ENCODE assay signal across 17 mouse cellular contexts in the genomic region with DNA sequence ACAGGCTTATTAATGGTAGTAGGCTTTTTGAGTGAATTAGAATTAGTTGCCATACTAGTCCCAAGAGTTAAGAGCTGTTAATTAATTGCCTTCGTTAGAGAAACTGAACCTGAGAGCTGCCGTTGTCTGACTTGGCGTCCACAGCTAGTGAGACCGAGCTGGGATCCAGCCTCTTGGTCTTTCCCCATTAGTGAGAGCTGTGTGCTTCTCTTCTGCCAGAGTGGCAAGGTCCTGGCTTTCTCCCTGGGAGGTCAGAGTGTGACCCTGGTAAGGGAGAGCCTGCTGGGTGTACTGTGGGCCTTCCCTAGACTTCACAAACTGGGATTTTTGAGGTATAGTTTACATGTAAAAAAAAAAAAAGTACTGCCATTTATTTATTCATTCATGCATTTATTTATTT. TPM values are rescaled to one million over a fixed set of nuclear protein-coding genes. Genes with fewer than 3 reads are reported as not detected.
A peak's percentile ranks its signal among the peaks of the same experiment; 100 is the strongest.
DNase-seq lines count a peak whose midpoint lies in the region; ATAC-seq and TF ChIP-seq lines count a peak whose summit lies in the region.
"Had no signal": no experiment of that assay in that cellular context is flagged by ENCODE, and none has a peak within 500 bp of the region (broad histone marks: within the 10 kb centered on the region; RNA-seq: fewer than 3 reads in every experiment).

No protein-coding gene starts in this region.

- peaks cover 43% of the 10 kb centered on the region for H3K4me1 ChIP-seq in embryonic facial prominence, embryonic 13.5 days
- H3K4me1 ChIP-seq in embryonic facial prominence, embryonic 10.5 days, result peaks cover 41% of the 10 kb centered on the region
- peaks cover 81% of the 10 kb centered on the region for H3K4me1 ChIP-seq in kidney, embryonic 15.5 days
- H3K4me1 ChIP-seq in lung, postnatal 0 days (ENCODE audit: insufficient read depth, low read depth, low read length), result peaks cover 9% of the 10 kb centered on the region; the same call in 1 of the 2 replicates
- peaks cover 43% of the 10 kb centered on the region for H3K4me1 ChIP-seq in liver, embryonic 15.5 days (replicated peaks)

- no peaks in the 10 kb centered on the region for H3K9me3 ChIP-seq in embryonic facial prominence, embryonic 13.5 days
- no peaks in the 10 kb centered on the region for H3K9me3 ChIP-seq in embryonic facial prominence, embryonic 10.5 days
- H3K9me3 ChIP-seq in kidney, embryonic 15.5 days (replicated peaks), result no peaks in the 10 kb centered on the region
- H3K9me3 ChIP-seq in lung, postnatal 0 days (ENCODE audit: low read length), result no peaks in the 10 kb centered on the region
- H3K9me3 ChIP-seq in liver, embryonic 15.5 days (replicated peaks), result no peaks in the 10 kb centered on the region
- H3K9me3 ChIP-seq: hindbrain, embryonic 13.5 days; midbrain, embryonic 12.5 days had no signal

- H3K4me3 ChIP-seq in embryonic facial prominence, embryonic 13.5 days, result no peak overlapping the region
- H3K4me3 ChIP-seq in embryonic facial prominence, embryonic 10.5 days, result no peak overlapping the region
- H3K4me3 ChIP-seq in kidney, embryonic 15.5 days (replicated peaks), result no peak overlapping the region
- H3K4me3 ChIP-seq in lung, postnatal 0 days (ENCODE audit: low read depth, low read length), result no peak overlapping the region
- H3K4me3 ChIP-seq in liver, embryonic 15.5 days (replicated peaks), result no peak overlapping the region
- H3K4me3 ChIP-seq: hindbrain, embryonic 13.5 days; midbrain, embryonic 12.5 days; myocyte had no signal

- no peak for TF ChIP-seq EP300 in lung, postnatal 0 days (IDR thresholded peaks at IDR 0.05)

- no peak overlapping the region for H3K4me2 ChIP-seq in embryonic facial prominence, embryonic 13.5 days
- no peak overlapping the region for H3K4me2 ChIP-seq in kidney, embryonic 15.5 days
- H3K4me2 ChIP-seq in lung, postnatal 0 days (replicated peaks; ENCODE audit: low read depth, low read length), result no peak overlapping the region
- H3K4me2 ChIP-seq in liver, embryonic 15.5 days, result no peak overlapping the region
- H3K4me2 ChIP-seq: hindbrain, embryonic 13.5 days; midbrain, embryonic 12.5 days had no signal

- no peak for DNase-seq in embryonic facial prominence, embryonic 10.5 days (ENCODE audit: low spot score)
- no peak for DNase-seq in kidney, postnatal 10 days
- no peak for DNase-seq in lung, postnatal 0 days (ENCODE audit: low spot score)
- DNase-seq in lung, postnatal 4 days, result no peak
- no peak for DNase-seq in MN1 (ENCODE audit: low spot score)
- DNase-seq: cerebellum, postnatal 25 days; gastrocnemius, postnatal 25 days had no signal

- TF ChIP-seq CTCF in lung, postnatal 0 days (IDR thresholded peaks at IDR 0.05), result 0 out of 2 replicates have a peak, but pooled peaks have one; percentile 4

- 81% methylated on average over 4 of the region's 4 CpGs for WGBS in embryonic facial prominence, embryonic 13.5 days
- WGBS in embryonic facial prominence, embryonic 10.5 days, result 83% methylated on average over 4 of the region's 4 CpGs
- WGBS in kidney, embryonic 15.5 days, result 82% methylated on average over 4 of the region's 4 CpGs
- WGBS in lung, postnatal 0 days, result 83% methylated on average over 4 of the region's 4 CpGs
- WGBS in liver, embryonic 15.5 days (ENCODE audit: insufficient replicate concordance), result 86% methylated on average over 4 of the region's 4 CpGs

- H3K36me3 ChIP-seq in embryonic facial prominence, embryonic 13.5 days, result peaks cover 41% of the 10 kb centered on the region
- H3K36me3 ChIP-seq in embryonic facial prominence, embryonic 10.5 days (replicated peaks), result peaks cover 51% of the 10 kb centered on the region
- H3K36me3 ChIP-seq in kidney, embryonic 15.5 days, result peaks cover 38% of the 10 kb centered on the region
- H3K36me3 ChIP-seq in lung, postnatal 0 days (ENCODE audit: insufficient read depth, low read length), result no peaks in the 10 kb centered on the region
- peaks cover 31% of the 10 kb centered on the region for H3K36me3 ChIP-seq in liver, embryonic 15.5 days (replicated peaks)

- no peak for ATAC-seq in embryonic facial prominence, embryonic 13.5 days (ENCODE audit: insufficient number of reproducible peaks, insufficient read depth, low FRiP score, low TSS enrichment, low read depth)
- no peak for ATAC-seq in kidney, embryonic 15.5 days (replicated peaks; ENCODE audit: low FRiP score)
- no peak for ATAC-seq in lung, postnatal 0 days
- no peak for ATAC-seq in liver, embryonic 15.5 days (ENCODE audit: insufficient read depth)
- ATAC-seq: intestine, embryonic 16.5 days; Patski had no signal

- H3K27ac ChIP-seq in embryonic facial prominence, embryonic 13.5 days, result 0 out of 2 replicates have a peak overlapping the region, but pooled peaks have one; percentile 16
- H3K27ac ChIP-seq in embryonic facial prominence, embryonic 10.5 days (replicated peaks), result no peak overlapping the region; the same call in 1 of the 2 replicates
- H3K27ac ChIP-seq in kidney, embryonic 15.5 days, result peak overlapping the region; percentile 87
- peak overlapping the region; percentile 51 for H3K27ac ChIP-seq in lung, postnatal 0 days (ENCODE audit: low read length)
- peak overlapping the region; percentile 61 for H3K27ac ChIP-seq in liver, embryonic 15.5 days (replicated peaks)
- H3K27ac ChIP-seq: hindbrain, embryonic 13.5 days; macrophage; midbrain, embryonic 12.5 days had no signal

- no peaks in the 10 kb centered on the region for H3K27me3 ChIP-seq in embryonic facial prominence, embryonic 13.5 days
- H3K27me3 ChIP-seq in embryonic facial prominence, embryonic 10.5 days (replicated peaks; ENCODE audit: low read depth, poor library complexity, severe bottlenecking), result no peaks in the 10 kb centered on the region
- H3K27me3 ChIP-seq in kidney, embryonic 15.5 days, result no peaks in the 10 kb centered on the region
- no peaks in the 10 kb centered on the region for H3K27me3 ChIP-seq in lung, postnatal 0 days (replicated peaks; ENCODE audit: insufficient read depth, low read length)
- H3K27me3 ChIP-seq in liver, embryonic 15.5 days, result no peaks in the 10 kb centered on the region
- H3K27me3 ChIP-seq: CH12.LX; hindbrain, embryonic 13.5 days; midbrain, embryonic 12.5 days; Patski had no signal

- H3K9ac ChIP-seq in embryonic facial prominence, embryonic 13.5 days, result no peak overlapping the region
- no peak overlapping the region for H3K9ac ChIP-seq in kidney, embryonic 15.5 days
- H3K9ac ChIP-seq in lung, postnatal 0 days (replicated peaks; ENCODE audit: low read depth), result no peak overlapping the region
- H3K9ac ChIP-seq in liver, embryonic 15.5 days, result no peak overlapping the region
- H3K9ac ChIP-seq: hindbrain, embryonic 13.5 days; midbrain, embryonic 12.5 days had no signal

RNA-seq across cellular contexts. Expression of a gene that starts 4.7 kb away (rescaled TPM):
- 45.8 and 47.9 TPM in 2 replicates for polyA plus RNA-seq in embryonic facial prominence, embryonic 13.5 days (2015; fragmentation: Nextera tagmentation; extraction: Ambion mirVana)
- 65.0 and 65.1 TPM in 2 replicates for polyA plus RNA-seq in embryonic facial prominence, embryonic 10.5 days (2016; fragmentation: Nextera tagmentation; extraction: Ambion mirVana)
- polyA plus RNA-seq in kidney, embryonic 15.5 days (2015; fragmentation: Nextera tagmentation; extraction: Ambion mirVana), result 44.3 and 49.3 TPM in 2 replicates
- polyA plus RNA-seq in lung, postnatal 0 days (2015; fragmentation: Nextera tagmentation; extraction: Ambion mirVana), result 13.1 and 14.5 TPM in 2 replicates
- polyA plus RNA-seq in liver, embryonic 15.5 days (2015; fragmentation: Nextera tagmentation; extraction: Ambion mirVana), result 15.0 and 17.3 TPM in 2 replicates

RNA-seq across cellular contexts. Expression of a gene that starts 10.5 kb away (rescaled TPM):
- polyA plus RNA-seq in embryonic facial prominence, embryonic 13.5 days (2015; fragmentation: Nextera tagmentation; extraction: Ambion mirVana), result 1,563 and 1,729 TPM in 2 replicates
- polyA plus RNA-seq in embryonic facial prominence, embryonic 10.5 days (2016; fragmentation: Nextera tagmentation; extraction: Ambion mirVana), result 1,413 and 1,489 TPM in 2 replicates
- 1,539 and 1,600 TPM in 2 replicates for polyA plus RNA-seq in kidney, embryonic 15.5 days (2015; fragmentation: Nextera tagmentation; extraction: Ambion mirVana)
- 937 and 987 TPM in 2 replicates for polyA plus RNA-seq in lung, postnatal 0 days (2015; fragmentation: Nextera tagmentation; extraction: Ambion mirVana)
- polyA plus RNA-seq in liver, embryonic 15.5 days (2015; fragmentation: Nextera tagmentation; extraction: Ambion mirVana), result 1,028 and 1,078 TPM in 2 replicates
